Mouse (Mus musculus): Measurements from ENCODE around the gene Tbc1d8b.

The Tbc1d8b gene

GRCm38 (mm10) chrX:139777357-139777756 is 92.6 kb downstream of the Tbc1d8b start:
- in situ Hi-C loops (cut with MboI; ENCODE audit: unreplicated experiment in 2 of 2): loop anchor here (5.0 to 25.0 kb wide), 4 partner anchors 55 to 960 kb away; partner anchors contain the start of gene Tsc22d3 (in 1 of the 2)

GRCm38 (mm10) chrX:139778886-139779285 is 94.1 kb downstream of the Tbc1d8b start:
- in situ Hi-C loops (cut with MboI; ENCODE audit: unreplicated experiment in 2 of 2): loop anchor here (5.0 to 25.0 kb wide), 4 partner anchors 53 to 958 kb away; partner anchors contain the start of gene Tsc22d3 (in 1 of the 2)

GRCm38 (mm10) chrX:139779401-139779800 is 94.6 kb downstream of the Tbc1d8b start:
- in situ Hi-C loops (cut with MboI; ENCODE audit: unreplicated experiment in 2 of 2): loop anchor here (5.0 to 25.0 kb wide), 4 partner anchors 53 to 958 kb away; partner anchors contain the start of gene Tsc22d3 (in 1 of the 2)

GRCm38 (mm10) chrX:139780988-139781387 is 96.2 kb downstream of the Tbc1d8b start:
- in situ Hi-C loops (cut with MboI; ENCODE audit: unreplicated experiment in 2 of 2): loop anchor here (25.0 kb wide), 2 partner anchors 831 to 956 kb away; partner anchors contain the start of gene Tsc22d3 (in 1 of the 2)

GRCm38 (mm10) chrX:139781563-139781962 is 96.8 kb downstream of the Tbc1d8b start:
- in situ Hi-C loops (cut with MboI; ENCODE audit: unreplicated experiment in 2 of 2): loop anchor here (25.0 kb wide), 2 partner anchors 831 to 956 kb away; partner anchors contain the start of gene Tsc22d3 (in 1 of the 2)

GRCm38 (mm10) chrX:139782278-139783044 is 97.7 kb downstream of the Tbc1d8b start, which contains the start of gene Ripply1:
Ripply1 (minus strand) TSS chrX:139782353.
- in situ Hi-C loops (cut with MboI; ENCODE audit: unreplicated experiment in 2 of 2): loop anchor here (25.0 kb wide), 2 partner anchors 830 to 955 kb away; partner anchors contain the start of gene Tsc22d3 (in 1 of the 2)

- in situ Hi-C loops (cut with MboI; ENCODE audit: unreplicated experiment in 2 of 2): loop anchor here (25.0 kb wide), 2 partner anchors 829 to 954 kb away; partner anchors contain the start of gene Tsc22d3 (in 1 of the 2)
Measured at GRCm38 (mm10) chrX:139783045-139783422, 98.2 kb downstream of the Tbc1d8b start.

- in situ Hi-C loops (cut with MboI; ENCODE audit: unreplicated experiment in 2 of 2): loop anchor here (25.0 kb wide), 2 partner anchors 827 to 952 kb away; partner anchors contain the start of gene Tsc22d3 (in 1 of the 2)
Measured at GRCm38 (mm10) chrX:139785764-139786163, 101.0 kb downstream of the Tbc1d8b start.

GRCm38 (mm10) chrX:139794072-139794845 is 109.5 kb downstream of the Tbc1d8b start:
- in situ Hi-C loops (cut with MboI; ENCODE audit: unreplicated experiment in 2 of 2): loop anchor here (25.0 kb wide), 2 partner anchors 818 to 943 kb away; partner anchors contain the start of gene Tsc22d3 (in 1 of the 2)

GRCm38 (mm10) chrX:139796037-139796436 is 111.2 kb downstream of the Tbc1d8b start:
- in situ Hi-C loops (cut with MboI; ENCODE audit: unreplicated experiment in 2 of 2): loop anchor here (25.0 kb wide), 2 partner anchors 816 to 941 kb away; partner anchors contain the start of gene Tsc22d3 (in 1 of the 2)

GRCm38 (mm10) chrX:139797875-139798274 is 113.1 kb downstream of the Tbc1d8b start:
- in situ Hi-C loops (cut with MboI; ENCODE audit: unreplicated experiment in 2 of 2): loop anchor here (25.0 kb wide), 2 partner anchors 814 to 939 kb away; partner anchors contain the start of gene Tsc22d3 (in 1 of the 2)

GRCm38 (mm10) chrX:139799953-139800352 is 115.2 kb downstream of the Tbc1d8b start:
- in situ Hi-C loops (cut with MboI; ENCODE audit: unreplicated experiment in 2 of 2): loop anchor here (25.0 kb wide), 2 partner anchors 812 to 937 kb away; partner anchors contain the start of gene Tsc22d3 (in 1 of the 2)

GRCm38 (mm10) chrX:139800406-139800878 is 115.6 kb downstream of the Tbc1d8b start, which contains the start of gene Cldn2:
Cldn2 (plus strand) TSS chrX:139800828.
- in situ Hi-C loops (cut with MboI; ENCODE audit: unreplicated experiment in 2 of 2): no loop called here

All from v-Abl transformed pro-B cells (cell line).